Mouse (Mus musculus): ENCODE measurements around the gene Ak1. TPM values are rescaled to one million over a fixed set of nuclear protein-coding genes. Genes with fewer than 3 reads are reported as not detected.

Gene Ak1
- polyA plus RNA-seq (2012; ENCODE audit: insufficient read depth, low replicate concordance), result 11.0 and 12.2 TPM in 2 replicates

DNA sequence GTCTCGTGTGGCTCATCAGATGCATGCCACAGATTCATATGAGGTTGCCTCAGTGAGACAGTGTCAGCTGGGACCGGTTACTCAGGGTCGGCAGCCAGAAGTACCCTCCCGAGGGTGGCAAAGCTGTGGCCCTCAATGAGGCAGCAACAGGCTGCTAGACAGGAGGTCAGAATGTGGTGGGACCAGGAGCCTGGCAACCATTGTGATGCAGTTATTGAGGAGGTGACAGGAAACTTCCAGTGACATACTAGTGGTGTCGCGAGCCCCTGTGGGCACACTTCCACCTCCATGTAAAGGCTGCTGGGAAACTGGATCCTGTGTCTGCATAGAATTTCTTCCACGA, at the start of gene Ak1:
Ak1 (plus strand) TSS at position 242 of the 343 bp plus-strand sequence.
- Histone ChIP-seq H3K4me1 (peaks cover 69% of the 10 kb centered on the region), H3K36me3 (replicated peaks; ENCODE audit: low read length) (peaks cover 66% of the 10 kb centered on the region), H3K9me3 (no peaks in the 10 kb centered on the region), H3K4me3 (replicated peaks) (peak within 1 kb of the TSS; percentile 33), H3K27me3 (replicated peaks) (no peaks in the 10 kb centered on the region)
- TF ChIP-seq FLI1 (IDR thresholded peaks at IDR 0.05; ENCODE audit: low read length) (no peak), GATA1 (IDR thresholded peaks at IDR 0.05; ENCODE audit: borderline replicate concordance, low read length) (no peak)

DNA sequence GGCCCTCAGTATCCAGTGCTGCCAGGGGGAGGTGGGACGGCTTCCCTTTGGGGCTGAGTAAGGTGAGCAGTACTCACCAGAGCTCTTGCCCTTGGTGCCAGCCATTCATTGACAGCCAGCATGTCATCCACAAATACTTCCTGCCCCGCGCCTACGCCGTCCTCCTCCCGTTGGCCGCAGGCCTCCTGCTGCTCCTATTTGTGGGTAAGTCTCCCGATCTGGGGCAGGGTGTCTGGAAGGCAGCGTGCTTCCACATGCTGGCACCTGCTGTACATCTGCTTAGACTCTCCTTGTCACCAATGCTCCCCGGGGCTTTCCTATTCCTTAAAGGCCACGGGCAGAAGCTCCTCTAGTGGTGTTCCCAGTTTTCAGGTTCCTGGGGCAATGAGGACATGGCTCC, 49.4 kb upstream of the Ak1 start:
- H3K4me3 ChIP-seq (replicated peaks), result peak overlapping the region; percentile 44
- peaks cover 58% of the 10 kb centered on the region for H3K4me1 ChIP-seq
- H3K9me3 ChIP-seq, result no peaks in the 10 kb centered on the region
- peaks cover 28% of the 10 kb centered on the region for H3K36me3 ChIP-seq (replicated peaks; ENCODE audit: low read length)
- TF ChIP-seq GATA1 (IDR thresholded peaks at IDR 0.05; ENCODE audit: borderline replicate concordance, low read length) (no peak), FLI1 (IDR thresholded peaks at IDR 0.05; ENCODE audit: low read length) (no peak)
- peaks cover 23% of the 10 kb centered on the region for H3K27me3 ChIP-seq (replicated peaks)

DNA sequence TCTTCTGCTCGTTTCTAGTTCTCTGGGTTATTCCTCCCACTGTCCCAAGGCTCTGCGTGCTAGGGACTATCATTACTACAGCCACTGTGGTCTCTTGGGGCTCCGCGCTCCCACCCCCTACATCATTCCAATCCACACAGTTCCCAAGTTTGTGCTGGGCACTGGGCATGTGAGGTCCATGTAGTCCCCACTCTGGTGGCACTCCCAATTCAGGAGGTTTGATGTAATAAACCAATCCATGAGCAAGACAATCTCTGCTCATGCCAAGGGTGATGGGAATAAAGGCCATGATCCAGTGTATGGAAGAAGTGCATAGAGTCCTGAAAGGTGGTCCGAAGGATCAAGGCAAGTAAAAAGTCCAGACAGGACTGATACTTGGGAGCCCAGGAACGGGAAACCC, 47.1 kb upstream of the Ak1 start, which contains the start of gene Pip5kl1:
Pip5kl1 (plus strand) TSS at position 301 of the 400 bp plus-strand sequence.
- peaks cover 41% of the 10 kb centered on the region for H3K27me3 ChIP-seq (replicated peaks)
- H3K4me3 ChIP-seq (replicated peaks), result peak within 1 kb of the TSS; percentile 48

DNA sequence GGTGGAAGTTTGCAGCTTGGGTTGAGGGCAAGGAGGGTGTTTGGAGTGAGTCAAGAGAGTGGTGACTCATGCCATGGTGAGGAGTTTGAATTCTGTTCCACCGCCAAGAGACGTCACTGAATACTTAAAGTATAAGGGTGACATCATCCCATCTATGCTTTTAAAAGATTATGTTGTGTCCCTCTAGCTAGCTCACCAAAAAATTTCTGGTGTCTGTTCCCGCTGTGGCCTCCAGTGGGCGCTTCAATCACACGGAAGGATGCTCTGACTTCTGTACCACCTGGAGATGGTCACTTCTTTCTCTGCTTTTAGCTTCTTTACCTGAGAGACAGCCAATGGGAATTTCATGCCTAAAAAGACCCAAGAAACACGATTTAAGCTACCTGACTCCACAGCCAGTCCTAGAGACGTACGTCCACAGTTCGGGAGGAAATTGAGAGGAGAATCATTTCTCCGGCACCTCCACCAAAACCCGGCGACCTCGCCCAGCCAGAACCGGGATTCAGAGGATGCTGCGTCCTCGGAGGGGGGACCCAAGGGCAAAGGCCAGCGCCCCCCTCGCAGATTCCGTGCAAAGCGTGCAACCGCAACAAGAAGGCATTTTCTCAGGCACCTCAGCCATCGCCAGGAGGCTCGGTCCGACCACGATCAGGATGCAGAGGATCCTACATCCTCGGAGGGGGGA, 46.5 kb upstream of the Ak1 start:
- TF ChIP-seq FLI1 (IDR thresholded peaks at IDR 0.05; ENCODE audit: low read length) (no peak), GATA1 (IDR thresholded peaks at IDR 0.05; ENCODE audit: borderline replicate concordance, low read length) (no peak)
- H3K9me3 ChIP-seq, result no peaks in the 10 kb centered on the region
- H3K4me3 ChIP-seq (replicated peaks), result peak overlapping the region; percentile 48
- peaks cover 47% of the 10 kb centered on the region for H3K27me3 ChIP-seq (replicated peaks)
- H3K4me1 ChIP-seq, result peaks cover 52% of the 10 kb centered on the region
- H3K36me3 ChIP-seq (replicated peaks; ENCODE audit: low read length), result peaks cover 28% of the 10 kb centered on the region

More for the DNA sequence above, 47.1 kb upstream of the Ak1 start, which contains the start of gene Pip5kl1:
- Histone ChIP-seq H3K4me1 (peaks cover 58% of the 10 kb centered on the region), H3K36me3 (replicated peaks; ENCODE audit: low read length) (peaks cover 28% of the 10 kb centered on the region), H3K9me3 (no peaks in the 10 kb centered on the region)
- TF ChIP-seq GATA1 (IDR thresholded peaks at IDR 0.05; ENCODE audit: borderline replicate concordance, low read length) (no peak), FLI1 (IDR thresholded peaks at IDR 0.05; ENCODE audit: low read length) (no peak)

DNA sequence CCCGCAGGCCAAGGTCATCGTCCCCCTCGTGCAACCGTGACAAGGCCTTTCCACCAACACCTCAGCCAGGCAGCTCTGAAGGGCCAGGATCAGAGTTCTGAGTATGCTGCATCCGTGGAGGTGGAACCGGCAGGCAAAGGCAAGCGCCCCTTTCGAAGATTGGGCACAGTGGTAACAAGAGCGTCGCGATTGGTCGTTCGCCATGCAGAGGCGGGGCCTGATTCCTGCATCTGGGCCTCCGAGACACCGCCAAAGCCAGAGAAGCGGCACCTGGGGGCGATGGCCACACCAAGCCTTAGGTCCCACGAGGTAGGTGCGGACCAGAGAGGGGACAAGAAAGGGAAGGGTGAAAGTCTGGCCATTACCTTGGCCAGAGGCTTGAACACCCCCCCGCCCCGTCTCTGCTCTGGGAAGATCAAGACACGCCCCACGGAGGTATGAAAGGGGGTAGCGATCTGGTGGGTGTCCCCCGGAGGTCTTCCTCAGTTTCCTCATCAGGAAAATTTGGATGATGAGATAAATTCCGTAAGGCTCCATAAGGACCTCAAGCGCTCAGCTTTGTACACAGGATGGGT, 45.9 kb upstream of the Ak1 start, which contains the start of gene 9430097D07Rik:
9430097D07Rik (minus strand) TSS at position 99 of the 575 bp plus-strand sequence.
- TF ChIP-seq FLI1 (IDR thresholded peaks at IDR 0.05; ENCODE audit: low read length) (no peak), GATA1 (IDR thresholded peaks at IDR 0.05; ENCODE audit: borderline replicate concordance, low read length) (no peak)
- H3K9me3 ChIP-seq, result no peaks in the 10 kb centered on the region
- H3K27me3 ChIP-seq (replicated peaks), result peaks cover 53% of the 10 kb centered on the region
- H3K4me1 ChIP-seq, result peaks cover 47% of the 10 kb centered on the region
- peak within 1 kb of the TSS; percentile 48 for H3K4me3 ChIP-seq (replicated peaks)
- peaks cover 28% of the 10 kb centered on the region for H3K36me3 ChIP-seq (replicated peaks; ENCODE audit: low read length)

DNA sequence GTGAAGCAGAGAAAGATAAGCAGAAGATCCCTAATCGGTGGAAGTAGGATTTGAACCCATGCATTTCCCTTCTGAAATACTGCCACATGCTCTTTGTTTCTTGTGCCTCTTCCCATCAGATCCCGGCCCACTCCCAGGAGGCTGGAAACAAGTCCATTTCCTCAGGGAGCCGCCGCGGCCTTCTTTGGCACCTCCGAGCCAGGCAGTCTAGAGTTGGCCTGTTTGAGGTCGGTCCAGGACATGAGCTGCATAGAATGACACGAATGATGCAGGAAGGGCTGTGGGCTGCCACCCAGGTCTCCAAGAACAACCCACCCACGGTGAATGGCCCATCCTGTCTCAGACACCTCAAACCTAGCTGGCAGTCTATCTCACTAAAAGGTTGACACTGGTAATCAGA, 45.0 kb upstream of the Ak1 start:
- peaks cover 46% of the 10 kb centered on the region for H3K4me1 ChIP-seq
- H3K9me3 ChIP-seq, result no peaks in the 10 kb centered on the region
- H3K27me3 ChIP-seq (replicated peaks), result peaks cover 61% of the 10 kb centered on the region
- no peak overlapping the region for H3K4me3 ChIP-seq (replicated peaks)
- H3K36me3 ChIP-seq (replicated peaks; ENCODE audit: low read length), result peaks cover 28% of the 10 kb centered on the region
- TF ChIP-seq GATA1 (IDR thresholded peaks at IDR 0.05; ENCODE audit: borderline replicate concordance, low read length) (no peak), FLI1 (IDR thresholded peaks at IDR 0.05; ENCODE audit: low read length) (no peak)

DNA sequence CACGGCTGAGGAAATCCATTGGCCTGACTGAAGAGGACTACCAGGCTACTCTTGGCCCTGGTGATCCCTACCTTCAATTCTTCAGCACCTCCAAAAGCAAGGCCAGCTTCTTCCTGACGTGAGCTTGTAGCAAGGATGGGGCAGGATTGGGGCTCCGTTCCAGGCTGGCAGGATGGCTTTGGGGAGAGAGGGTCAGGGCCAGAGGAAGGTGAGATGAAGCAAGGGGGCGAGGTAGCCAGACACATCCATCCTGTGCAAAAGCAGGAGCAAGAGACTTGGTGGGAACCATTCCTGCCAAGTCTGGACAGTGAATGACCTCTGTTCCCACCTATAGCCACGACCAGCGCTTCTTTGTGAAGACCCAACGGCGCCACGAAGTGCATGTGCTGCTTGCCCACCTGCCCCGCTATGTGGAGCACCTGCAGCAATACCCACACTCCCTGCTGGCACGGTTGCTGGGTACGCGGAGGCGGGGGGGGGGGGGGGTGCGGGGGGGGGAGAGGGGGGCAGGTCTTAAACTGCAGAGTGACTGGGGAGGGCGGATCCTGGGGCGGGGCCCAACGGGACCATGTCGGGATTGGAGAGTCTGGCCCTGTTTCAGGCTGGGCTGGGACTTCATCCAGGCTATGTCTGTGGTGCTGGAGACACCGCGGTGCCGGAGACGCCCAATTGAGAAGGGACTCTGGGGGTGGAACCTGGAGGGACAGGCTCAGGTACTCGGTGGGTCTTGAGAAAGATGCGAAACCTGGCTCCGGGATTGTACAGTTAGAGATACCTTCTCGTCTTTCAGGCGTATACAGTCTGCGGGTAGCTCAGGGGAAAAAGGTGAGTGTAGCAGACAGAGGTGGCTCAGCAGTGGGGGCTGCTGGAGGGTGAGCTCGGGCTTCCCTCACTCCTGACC, 43.2 kb upstream of the Ak1 start:
- H3K4me1 ChIP-seq, result peaks cover 38% of the 10 kb centered on the region
- H3K36me3 ChIP-seq (replicated peaks; ENCODE audit: low read length), result peaks cover 13% of the 10 kb centered on the region
- no peak for TF ChIP-seq FLI1 (IDR thresholded peaks at IDR 0.05; ENCODE audit: low read length)
- TF ChIP-seq GATA1 (IDR thresholded peaks at IDR 0.05; ENCODE audit: borderline replicate concordance, low read length), result no peak
- no peaks in the 10 kb centered on the region for H3K9me3 ChIP-seq
- H3K27me3 ChIP-seq (replicated peaks), result peaks cover 64% of the 10 kb centered on the region
- no peak overlapping the region for H3K4me3 ChIP-seq (replicated peaks)

DNA sequence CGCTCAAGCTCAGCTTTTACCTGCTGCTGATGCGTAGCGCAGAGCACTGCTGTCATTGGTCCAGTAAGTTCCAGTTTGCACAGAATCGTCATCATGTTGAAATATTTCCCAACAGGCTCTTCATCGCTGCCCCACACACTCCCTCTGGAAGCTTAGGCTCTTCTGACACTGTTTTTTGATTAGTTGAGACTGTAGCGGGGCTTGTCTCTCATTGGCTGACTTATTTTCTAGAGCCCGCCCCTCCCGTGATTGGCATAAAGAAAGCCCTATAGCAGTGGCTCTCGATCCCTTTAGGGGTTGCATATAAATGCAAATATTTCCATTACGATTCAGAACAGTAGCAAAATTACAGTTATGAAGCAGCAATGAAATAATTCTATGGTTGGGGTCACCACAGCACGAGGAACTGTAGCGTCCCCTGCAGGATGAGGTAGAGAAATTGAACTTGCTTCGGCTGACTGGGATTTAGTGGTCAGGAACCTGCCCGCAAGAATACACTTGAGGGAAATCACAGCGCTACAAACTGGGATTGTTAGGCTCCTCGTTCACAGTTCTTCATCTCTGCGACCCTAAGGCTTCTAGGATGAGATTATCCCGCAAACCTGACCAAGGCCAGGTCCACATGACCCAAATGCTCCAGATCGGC, 40.0 kb upstream of the Ak1 start:
- Histone ChIP-seq H3K27me3 (replicated peaks) (peaks cover 49% of the 10 kb centered on the region), H3K4me3 (replicated peaks) (no peak overlapping the region), H3K9me3 (no peaks in the 10 kb centered on the region), H3K36me3 (replicated peaks; ENCODE audit: low read length) (no peaks in the 10 kb centered on the region), H3K4me1 (peaks cover 51% of the 10 kb centered on the region)
- TF ChIP-seq GATA1 (IDR thresholded peaks at IDR 0.05; ENCODE audit: borderline replicate concordance, low read length) (no peak), FLI1 (IDR thresholded peaks at IDR 0.05; ENCODE audit: low read length) (no peak)
